Mouse (Mus musculus) liver, adult 2 months (tissue): ENCODE data around the gene Wnk2. TPM values are rescaled to one million over a fixed set of nuclear protein-coding genes. Genes with fewer than 3 reads are reported as not detected.
A peak's percentile ranks its signal among the peaks of the same experiment; 100 is the strongest.

Experiments used
- DNase-seq: peaks from one replicate; pipeline ENCODE4 v3.0.0-alpha.2; 2011; ENCODE audit warnings: low read depth, low spot score; ENCODE audit errors: extremely low read depth
- H3K27ac ChIP-seq: fragments of 200-500 bp; replicated peaks from 2 replicates; pipeline ENCODE4 v1.5.1; 2012; ENCODE audit warnings: low read depth, mild to moderate bottlenecking, control low read depth, inconsistent platforms, low read length; ENCODE audit not compliant: insufficient read depth
- H3K27me3 ChIP-seq: fragments of 200-500 bp; 2 replicates; pipeline ENCODE4 v1.6.1; 2012; ENCODE audit warnings: mild to moderate bottlenecking, moderate library complexity, low read length, inconsistent platforms; ENCODE audit not compliant: control insufficient read depth, insufficient read depth
- H3K36me3 ChIP-seq: fragments of 200-500 bp; 2 replicates; pipeline ENCODE4 v1.6.1; 2012; ENCODE audit warnings: low read length, inconsistent platforms; ENCODE audit not compliant: control insufficient read depth, insufficient read depth
- H3K4me1 ChIP-seq: fragments of 200-500 bp; 2 replicates; pipeline ENCODE4 v1.6.1; 2011; ENCODE audit warnings: low read length; ENCODE audit not compliant: control insufficient read depth, insufficient read depth
- H3K4me3 ChIP-seq: fragments of 200-500 bp; 2 replicates; pipeline ENCODE4 v1.5.1; 2011; ENCODE audit warnings: low read depth, mild to moderate bottlenecking, control low read depth, low read length, moderate library complexity; ENCODE audit not compliant: insufficient read depth
- H3K79me2 ChIP-seq: fragments of 200-500 bp; 2 replicates; pipeline ENCODE4 v1.6.1; 2012; ENCODE audit warnings: inconsistent platforms, mild to moderate bottlenecking, low read length, moderate library complexity; ENCODE audit not compliant: control insufficient read depth, insufficient read depth
- H3K9ac ChIP-seq: fragments of 200-500 bp; 2 replicates; pipeline ENCODE4 v1.6.1; 2012; ENCODE audit warnings: low read depth, mild to moderate bottlenecking, control low read depth, inconsistent platforms, low read length
- CTCF ChIP-seq: fragments of 200-500 bp; IDR thresholded peaks from 2 replicates; pipeline ENCODE4 v1.5.1; 2011; ENCODE audit warnings: low read depth, low read length, control low read depth
- POLR2A ChIP-seq: fragments of 200-500 bp; IDR thresholded peaks from 2 replicates; pipeline ENCODE4 v1.6.1; 2011; ENCODE audit warnings: low read length, control low read depth; ENCODE audit not compliant: insufficient read depth; ENCODE audit errors: extremely low read depth
- WGBS: fragments of 180-500 bp; shearing (Covaris S2); methylation state at CpG from one replicate; pipeline ENCODE4 v1.1.7; 2018; 5-methylcytosine and 5-hydroxymethylcytosine counted together
- polyA plus RNA-seq: library from polyadenylated mRNA; depleted of rRNA; stranded (reverse); fragments of >200 nt; gene quantifications from 2 replicates; pipeline ENCODE4 v1.2.3, GENCODE M21; 2012
- total RNA-seq: library from RNA; depleted of rRNA; stranded (reverse); fragments of >200 nt; gene quantifications from 2 replicates; pipeline ENCODE4 v1.2.3, GENCODE M21; 2014

The Wnk2 gene
- total and polyA plus RNA-seq, 2 experiments, result 0.09 to 0.15 TPM

DNA sequence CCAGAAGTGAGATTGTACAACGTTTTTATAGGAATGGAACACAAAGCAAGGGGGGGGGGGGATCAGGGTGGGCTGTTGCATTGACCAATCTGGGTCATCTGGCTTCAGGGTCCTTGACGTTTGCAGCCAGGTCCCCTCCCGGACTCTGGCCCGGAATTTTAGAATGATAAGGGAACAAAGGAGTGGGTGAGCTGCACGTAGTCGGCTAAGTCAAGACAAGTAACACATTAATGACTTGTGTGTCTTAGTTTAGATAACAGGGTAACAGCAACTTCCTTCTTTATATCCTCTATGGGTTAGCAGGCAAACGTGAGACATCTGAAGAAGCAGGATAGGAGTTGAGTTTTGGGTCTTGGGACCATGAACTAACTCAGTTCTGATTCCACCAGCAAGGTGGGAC lies 15.8 kb upstream of the Wnk2 start:
- TF ChIP-seq CTCF, result no peak
- TF ChIP-seq POLR2A, result no peak

GRCm38 (mm10) chr13:49162722-49163121 lies 14.9 kb upstream of the Wnk2 start:
- Histone ChIP-seq H3K79me2 (no peaks in the 10 kb centered on the region), H3K9ac (no peak overlapping the region), H3K36me3 (no peaks in the 10 kb centered on the region), H3K27me3 (no peaks in the 10 kb centered on the region), H3K4me3 (no peak overlapping the region), H3K4me1 (no peaks in the 10 kb centered on the region), H3K27ac (no peak overlapping the region)
- no peak for DNase-seq
- no peak for TF ChIP-seq POLR2A
- TF ChIP-seq CTCF, result no peak
- WGBS, result 74% methylated on average over 4 of the region's 4 CpGs

More for the DNA sequence above, 15.8 kb upstream of the Wnk2 start:
- Histone ChIP-seq H3K79me2 (no peaks in the 10 kb centered on the region), H3K36me3 (no peaks in the 10 kb centered on the region), H3K9ac (no peak overlapping the region), H3K4me1 (no peaks in the 10 kb centered on the region), H3K4me3 (no peak overlapping the region), H3K27me3 (no peaks in the 10 kb centered on the region), H3K27ac (no peak overlapping the region)
- DNase-seq, result no peak
- 53% methylated on average over 7 of the region's 7 CpGs for WGBS

- 62% methylated on average over 2 of the region's 2 CpGs for WGBS
- H3K4me3 ChIP-seq, result no peak overlapping the region
- DNase-seq, result no peak
- no peak overlapping the region for H3K27ac ChIP-seq
- no peaks in the 10 kb centered on the region for H3K36me3 ChIP-seq
- no peaks in the 10 kb centered on the region for H3K27me3 ChIP-seq
- no peak for TF ChIP-seq POLR2A
- TF ChIP-seq CTCF, result no peak
- H3K79me2 ChIP-seq, result no peaks in the 10 kb centered on the region
- H3K9ac ChIP-seq, result no peak overlapping the region
- H3K4me1 ChIP-seq, result no peaks in the 10 kb centered on the region
Observed at GRCm38 (mm10) chr13:49161236-49161635, 13.4 kb upstream of the Wnk2 start.

- no peak for TF ChIP-seq POLR2A
- no peak for TF ChIP-seq CTCF
- no peaks in the 10 kb centered on the region for H3K36me3 ChIP-seq
- no peak overlapping the region for H3K9ac ChIP-seq
- 85% methylated on average over 10 of the region's 10 CpGs for WGBS
- no peak for DNase-seq
- no peak overlapping the region for H3K4me3 ChIP-seq
- H3K4me1 ChIP-seq, result no peaks in the 10 kb centered on the region
- 0 out of 2 replicates have a peak, but pooled peaks cover 2% of the 10 kb centered on the region for H3K27me3 ChIP-seq
- no peaks in the 10 kb centered on the region for H3K79me2 ChIP-seq
- no peak overlapping the region for H3K27ac ChIP-seq
Observed at GRCm38 (mm10) chr13:49158040-49158713, 10.4 kb upstream of the Wnk2 start.

- no peaks in the 10 kb centered on the region for H3K79me2 ChIP-seq
- H3K27me3 ChIP-seq, result 0 out of 2 replicates have a peak, but pooled peaks cover 2% of the 10 kb centered on the region
- DNase-seq, result no peak
- no peak overlapping the region for H3K4me3 ChIP-seq
- no peak overlapping the region for H3K9ac ChIP-seq
- H3K36me3 ChIP-seq, result no peaks in the 10 kb centered on the region
- WGBS, result 77% methylated on average over 4 of the region's 4 CpGs
- no peaks in the 10 kb centered on the region for H3K4me1 ChIP-seq
- H3K27ac ChIP-seq, result no peak overlapping the region
- TF ChIP-seq CTCF (peak; percentile 24), POLR2A (no peak)
Observed at GRCm38 (mm10) chr13:49156645-49157044, 8.8 kb upstream of the Wnk2 start.

DNA sequence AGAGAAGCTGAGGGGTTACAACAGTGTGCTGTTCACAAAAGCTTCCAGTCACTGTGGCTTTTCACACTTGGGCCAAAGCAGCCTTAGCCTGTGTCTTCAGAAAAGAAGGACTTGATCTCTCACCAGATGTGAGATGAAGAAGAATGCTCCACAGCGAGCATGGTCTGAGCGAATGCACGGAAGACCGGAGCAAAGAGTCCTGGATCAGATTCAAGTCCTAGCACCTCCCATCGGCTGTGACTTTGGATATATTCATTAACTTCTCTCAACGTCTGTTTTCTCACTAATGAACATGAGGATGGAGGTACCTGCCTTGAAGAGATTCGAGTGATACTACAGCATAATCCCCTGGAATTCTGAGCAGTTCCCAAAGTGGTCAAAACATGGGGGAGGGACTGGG lies 6.8 kb upstream of the Wnk2 start:
- Histone ChIP-seq H3K79me2 (no peaks in the 10 kb centered on the region), H3K36me3 (no peaks in the 10 kb centered on the region), H3K4me3 (no peak overlapping the region), H3K27me3 (peaks cover 2% of the 10 kb centered on the region; the same call in 1 of the 2 replicates), H3K9ac (no peak overlapping the region), H3K27ac (no peak overlapping the region), H3K4me1 (no peaks in the 10 kb centered on the region)
- 68% methylated on average over 7 of the region's 7 CpGs for WGBS
- no peak for DNase-seq
- no peak for TF ChIP-seq CTCF
